Comparison of ENCODE assay signal across 27 mouse cellular contexts in genomic region chr19:10757125-10757524, GRCm38 (mm10). TPM values are rescaled to one million over a fixed set of nuclear protein-coding genes. Genes with fewer than 3 reads are reported as not detected.
DNase-seq lines count a peak whose midpoint lies in the region; ATAC-seq and TF ChIP-seq lines count a peak whose summit lies in the region.
"Had no signal": no experiment of that assay in that cellular context is flagged by ENCODE, and none has a peak within 500 bp of the region (broad histone marks: within the 10 kb centered on the region; RNA-seq: fewer than 3 reads in every experiment).

No protein-coding gene starts in this region.

- H3K4me3 ChIP-seq in midbrain, embryonic 11.5 days (ENCODE audit: low read depth, low read length), result no peak overlapping the region
- H3K4me3 ChIP-seq in midbrain, postnatal 0 days (ENCODE audit: low read depth, low read length), result no peak overlapping the region
- H3K4me3 ChIP-seq in stomach, postnatal 0 days (ENCODE audit: low read depth, low read length), result no peak overlapping the region
- H3K4me3 ChIP-seq in liver, embryonic 11.5 days (ENCODE audit: low read depth, low read length), result no peak overlapping the region
- H3K4me3 ChIP-seq: heart, embryonic 13.5 days; kidney, embryonic 15.5 days; limb, embryonic 12.5 days; liver, embryonic 13.5 days; megakaryocyte, embryonic 14.5 days; neural tube, embryonic 15.5 days had no signal

- no peak for ATAC-seq in cerebellum, adult (ENCODE audit: insufficient number of reproducible peaks, low FRiP score, low TSS enrichment)
- no peak for ATAC-seq in midbrain, embryonic 11.5 days (ENCODE audit: low FRiP score)
- ATAC-seq in midbrain, postnatal 0 days (ENCODE audit: low FRiP score), result no peak
- peak; percentile 79 for ATAC-seq in activated CD4-positive, CD25-positive, alpha-beta regulatory T cell, adult 4 months
- ATAC-seq in stomach, postnatal 0 days (ENCODE audit: low FRiP score, low TSS enrichment), result peak; percentile 24; the same call in 1 of the 2 replicates
- ATAC-seq in liver, embryonic 11.5 days (replicated peaks; ENCODE audit: low FRiP score), result no peak
- ATAC-seq: forebrain, embryonic 14.5 days; hindbrain, postnatal 0 days; midbrain, embryonic 16.5 days had no signal

- H3K4me2 ChIP-seq in midbrain, embryonic 11.5 days, result no peak overlapping the region
- H3K4me2 ChIP-seq in midbrain, postnatal 0 days (ENCODE audit: low read depth, low read length, poor library complexity, severe bottlenecking), result no peak overlapping the region
- H3K4me2 ChIP-seq in stomach, postnatal 0 days (replicated peaks; ENCODE audit: low read depth), result no peak overlapping the region
- H3K4me2 ChIP-seq in liver, embryonic 11.5 days, result no peak overlapping the region
- H3K4me2 ChIP-seq: heart, embryonic 13.5 days; kidney, embryonic 15.5 days; limb, embryonic 12.5 days; liver, embryonic 13.5 days; neural tube, embryonic 15.5 days had no signal

- TF ChIP-seq CTCF in midbrain, postnatal 0 days (IDR thresholded peaks at IDR 0.05), result no peak
- TF ChIP-seq CTCF in stomach, postnatal 0 days (IDR thresholded peaks at IDR 0.05; ENCODE audit: low read depth), result no peak

- no peaks in the 10 kb centered on the region for H3K36me3 ChIP-seq in midbrain, embryonic 11.5 days (ENCODE audit: control insufficient read depth, insufficient read depth, low read length)
- no peaks in the 10 kb centered on the region for H3K36me3 ChIP-seq in midbrain, postnatal 0 days (ENCODE audit: insufficient read depth, low read length)
- H3K36me3 ChIP-seq in stomach, postnatal 0 days (ENCODE audit: control insufficient read depth, insufficient read depth, low read length), result no peaks in the 10 kb centered on the region
- H3K36me3 ChIP-seq in liver, embryonic 11.5 days (ENCODE audit: control insufficient read depth, insufficient read depth, low read length), result no peaks in the 10 kb centered on the region
- H3K36me3 ChIP-seq: heart, embryonic 13.5 days; kidney, embryonic 15.5 days; limb, embryonic 12.5 days; liver, embryonic 13.5 days; neural tube, embryonic 15.5 days had no signal

- no peaks in the 10 kb centered on the region for H3K4me1 ChIP-seq in midbrain, embryonic 11.5 days (ENCODE audit: control insufficient read depth, insufficient read depth, low read length)
- no peaks in the 10 kb centered on the region for H3K4me1 ChIP-seq in midbrain, postnatal 0 days (ENCODE audit: insufficient read depth, low read length)
- peaks cover 3% of the 10 kb centered on the region; the same call in 1 of the 2 replicates for H3K4me1 ChIP-seq in stomach, postnatal 0 days (replicated peaks; ENCODE audit: control insufficient read depth, insufficient read depth)
- no peaks in the 10 kb centered on the region for H3K4me1 ChIP-seq in liver, embryonic 11.5 days (replicated peaks; ENCODE audit: control insufficient read depth, insufficient read depth, low read length)
- H3K4me1 ChIP-seq: kidney, embryonic 15.5 days; limb, embryonic 12.5 days; liver, embryonic 13.5 days had no signal

- no peaks in the 10 kb centered on the region for H3K9me3 ChIP-seq in midbrain, embryonic 11.5 days (ENCODE audit: control insufficient read depth, low read length)
- H3K9me3 ChIP-seq in midbrain, postnatal 0 days (ENCODE audit: low read length), result no peaks in the 10 kb centered on the region
- H3K9me3 ChIP-seq in stomach, postnatal 0 days (ENCODE audit: control insufficient read depth, low read length), result no peaks in the 10 kb centered on the region
- H3K9me3 ChIP-seq in liver, embryonic 11.5 days (ENCODE audit: control insufficient read depth, low read length), result no peaks in the 10 kb centered on the region
- H3K9me3 ChIP-seq: heart, embryonic 13.5 days; kidney, embryonic 15.5 days; limb, embryonic 12.5 days; liver, embryonic 13.5 days; megakaryocyte, embryonic 14.5 days; neural tube, embryonic 15.5 days had no signal

- intact Hi-C loops in left cerebral cortex, postnatal 14 days (cut with DNase I), result no loop called here

- no peaks in the 10 kb centered on the region for H3K27me3 ChIP-seq in midbrain, embryonic 11.5 days (ENCODE audit: control insufficient read depth, insufficient read depth, low read length)
- H3K27me3 ChIP-seq in midbrain, postnatal 0 days (ENCODE audit: insufficient read depth, low read length), result no peaks in the 10 kb centered on the region
- no peaks in the 10 kb centered on the region for H3K27me3 ChIP-seq in stomach, postnatal 0 days (ENCODE audit: control insufficient read depth, insufficient read depth, low read length)
- H3K27me3 ChIP-seq in liver, embryonic 11.5 days (replicated peaks; ENCODE audit: control insufficient read depth, insufficient read depth, low read length), result no peaks in the 10 kb centered on the region
- H3K27me3 ChIP-seq: heart, embryonic 13.5 days; kidney, embryonic 15.5 days; limb, embryonic 12.5 days; liver, embryonic 13.5 days; neural tube, embryonic 15.5 days had no signal

- TF ChIP-seq EP300 in stomach, postnatal 0 days (optimal IDR thresholded peaks at IDR 0.05), result no peak

- DNase-seq in cerebellum, adult 8-10 months, result peak; percentile 55
- DNase-seq in midbrain, embryonic 11.5 days (ENCODE audit: low spot score, missing footprints), result peak; percentile 54
- DNase-seq in midbrain, postnatal 0 days (ENCODE audit: low spot score), result no peak
- no peak for DNase-seq in stomach, postnatal 0 days (ENCODE audit: low spot score)
- DNase-seq in liver, embryonic 11.5 days (ENCODE audit: low spot score), result no peak
- DNase-seq in left cerebral cortex, postnatal 14 days (ENCODE audit: low spot score in 2 of 2), result no peak
- DNase-seq: adrenal gland, postnatal 10 days; heart, adult 18-20 months; heart, postnatal 14 days; kidney, adult 11 months; layer of hippocampus, adult 9-11 months; liver, embryonic 13.5 days; lung, adult 2 months; right cerebral cortex, adult 18-20 months; right cerebral cortex, postnatal 4 days; thymus, adult 2 months had no signal

- no peak overlapping the region for H3K9ac ChIP-seq in midbrain, embryonic 11.5 days (ENCODE audit: low read length)
- H3K9ac ChIP-seq in midbrain, postnatal 0 days (replicated peaks; ENCODE audit: low read length, poor library complexity, severe bottlenecking), result no peak overlapping the region
- H3K9ac ChIP-seq in stomach, postnatal 0 days (ENCODE audit: low read length), result no peak overlapping the region
- H3K9ac ChIP-seq in liver, embryonic 11.5 days (ENCODE audit: low read depth, low read length), result no peak overlapping the region
- H3K9ac ChIP-seq: heart, embryonic 13.5 days; kidney, embryonic 15.5 days; limb, embryonic 12.5 days; liver, embryonic 13.5 days; neural tube, embryonic 15.5 days had no signal

- H3K27ac ChIP-seq in midbrain, embryonic 11.5 days (ENCODE audit: low read depth, low read length), result no peak overlapping the region
- no peak overlapping the region for H3K27ac ChIP-seq in midbrain, postnatal 0 days (ENCODE audit: low read depth, low read length)
- no peak overlapping the region for H3K27ac ChIP-seq in stomach, postnatal 0 days (replicated peaks)
- no peak overlapping the region for H3K27ac ChIP-seq in liver, embryonic 11.5 days (ENCODE audit: low read depth, low read length)
- H3K27ac ChIP-seq: heart, embryonic 13.5 days; hindbrain, postnatal 0 days; kidney, embryonic 15.5 days; limb, embryonic 12.5 days; liver, embryonic 13.5 days; neural tube, embryonic 15.5 days had no signal

RNA-seq across cellular contexts. Expression of gene Cd5, which starts 18.3 kb away (rescaled TPM):
- 0.08 and 0.22 TPM in 2 replicates for polyA plus RNA-seq in midbrain, embryonic 11.5 days (2014; fragmentation: Nextera tagmentation; extraction: Ambion mirVana)
- total RNA-seq in midbrain, postnatal 0 days (2014; rRNA removed), result 0.55 and 0.85 TPM in 2 replicates
- polyA plus RNA-seq in midbrain, postnatal 0 days (2015; fragmentation: Nextera tagmentation; extraction: Ambion mirVana), result 0.50 and 0.53 TPM in 2 replicates
- 100 to 1,000 TPM; 406 to 482 TPM for polyA plus RNA-seq in activated CD4-positive, CD25-positive, alpha-beta regulatory T cell, adult 4 months (2017; shearing (Covaris generic))
- polyA plus RNA-seq in stomach, postnatal 0 days (2015; fragmentation: Nextera tagmentation; extraction: Ambion mirVana), result 1.6 and 1.8 TPM in 2 replicates
- polyA plus RNA-seq in liver, embryonic 11.5 days (2014; fragmentation: Nextera tagmentation; extraction: Ambion mirVana), result 0.05 TPM in 1 of 2 replicates, not detected in the other
- total RNA-seq in left cerebral cortex, postnatal 14 days (2021), result under 1 TPM; 0.17 to 0.22 TPM
- polyA plus RNA-seq: hindbrain, embryonic 11.5 days; liver, embryonic 13.5 days had no signal

Comparison
In these comparisons a context has a peak if more than half of its experiments do, and no peak if none do; other contexts are left out.
1. DNase-seq: peak in cerebellum, adult 8-10 months (single experiment) and midbrain, embryonic 11.5 days (single experiment); none in midbrain, postnatal 0 days (single experiment), stomach, postnatal 0 days (single experiment), liver, embryonic 11.5 days (single experiment) and left cerebral cortex, postnatal 14 days (0 of 2).
2. ATAC-seq: peak in activated CD4-positive, CD25-positive, alpha-beta regulatory T cell, adult 4 months (single experiment) and stomach, postnatal 0 days (single experiment); none in cerebellum, adult (single experiment), midbrain, embryonic 11.5 days (single experiment), midbrain, postnatal 0 days (single experiment) and liver, embryonic 11.5 days (single experiment).
3. RNA of gene Cd5, which starts 18.3 kb away (polyA plus RNA-seq): 406 to 482 TPM in activated CD4-positive, CD25-positive, alpha-beta regulatory T cell, adult 4 months; 1.6 to 1.8 TPM in stomach, postnatal 0 days, 0.50 to 0.53 TPM in midbrain, postnatal 0 days, 0.08 to 0.22 TPM in midbrain, embryonic 11.5 days and 0.05 TPM in liver, embryonic 11.5 days; every median in the first group is over 100 times any median in the second.